Mouse (Mus musculus) heart, embryonic 16.5 days (tissue): ENCODE data around the gene Srp68. TPM values are rescaled to one million over a fixed set of nuclear protein-coding genes. Genes with fewer than 3 reads are reported as not detected.

Experiments
- ATAC-seq: fragments of 200-750 bp; cut with Nextera tagmentation; replicated peaks from 2 replicates; pipeline ENCODE4 v1.8.0; 2017; ENCODE audit warnings: moderate number of reproducible peaks; ENCODE audit not compliant: insufficient read depth, low FRiP score; ENCODE audit errors: extremely low read depth
- H3K27ac ChIP-seq: fragments of 300-500 bp; sonication (generic); 2 replicates; pipeline ENCODE4 v1.5.1; 2014; ENCODE audit warnings: mild to moderate bottlenecking, low read length, control low read depth, moderate library complexity
- H3K27me3 ChIP-seq: fragments of 300-500 bp; sonication (generic); 2 replicates; pipeline ENCODE4 v1.6.1; 2014; ENCODE audit warnings: low read length, mixed read lengths; ENCODE audit not compliant: control insufficient read depth, insufficient read depth
- H3K36me3 ChIP-seq: fragments of 300-500 bp; sonication (generic); 2 replicates; pipeline ENCODE4 v1.6.1; 2014; ENCODE audit not compliant: control insufficient read depth, insufficient read depth
- H3K4me1 ChIP-seq: fragments of 300-500 bp; sonication (generic); 2 replicates; pipeline ENCODE4 v1.6.1; 2014; ENCODE audit warnings: low read length, mixed read lengths; ENCODE audit not compliant: control insufficient read depth, insufficient read depth
- H3K4me2 ChIP-seq: fragments of 300-500 bp; sonication (generic); 2 replicates; pipeline ENCODE4 v1.6.1; 2014; ENCODE audit warnings: low read depth, mild to moderate bottlenecking, control low read depth, low read length
- H3K4me3 ChIP-seq: fragments of 300-500 bp; sonication (generic); 2 replicates; pipeline ENCODE4 v1.5.1; 2014; ENCODE audit warnings: mild to moderate bottlenecking, control low read depth, low read length
- H3K9ac ChIP-seq: fragments of 300-500 bp; sonication (generic); 2 replicates; pipeline ENCODE4 v1.6.1; 2014; ENCODE audit warnings: low read length, control low read depth
- H3K9me3 ChIP-seq: fragments of 300-500 bp; sonication (generic); replicated peaks from 2 replicates; pipeline ENCODE4 v1.6.1; 2016; ENCODE audit warnings: low read length; ENCODE audit not compliant: control insufficient read depth
- WGBS: fragments of 180-500 bp; shearing (Covaris S2); extraction: QIAGEN DNeasy Blood & Tissue Kit; methylation state at CpG from one replicate; pipeline ENCODE4 v1.1.7; 2014; 5-methylcytosine and 5-hydroxymethylcytosine counted together
- polyA plus RNA-seq: library from polyadenylated mRNA; unstranded; fragments of >200 nt; fragmentation: Nextera tagmentation; extraction: Ambion mirVana; gene quantifications from 2 replicates; pipeline ENCODE4 v1.2.1, GENCODE M21; 2015

Gene Srp68
- polyA plus RNA-seq, 1 experiment from 2014 or later, result 72.3 TPM

DNA sequence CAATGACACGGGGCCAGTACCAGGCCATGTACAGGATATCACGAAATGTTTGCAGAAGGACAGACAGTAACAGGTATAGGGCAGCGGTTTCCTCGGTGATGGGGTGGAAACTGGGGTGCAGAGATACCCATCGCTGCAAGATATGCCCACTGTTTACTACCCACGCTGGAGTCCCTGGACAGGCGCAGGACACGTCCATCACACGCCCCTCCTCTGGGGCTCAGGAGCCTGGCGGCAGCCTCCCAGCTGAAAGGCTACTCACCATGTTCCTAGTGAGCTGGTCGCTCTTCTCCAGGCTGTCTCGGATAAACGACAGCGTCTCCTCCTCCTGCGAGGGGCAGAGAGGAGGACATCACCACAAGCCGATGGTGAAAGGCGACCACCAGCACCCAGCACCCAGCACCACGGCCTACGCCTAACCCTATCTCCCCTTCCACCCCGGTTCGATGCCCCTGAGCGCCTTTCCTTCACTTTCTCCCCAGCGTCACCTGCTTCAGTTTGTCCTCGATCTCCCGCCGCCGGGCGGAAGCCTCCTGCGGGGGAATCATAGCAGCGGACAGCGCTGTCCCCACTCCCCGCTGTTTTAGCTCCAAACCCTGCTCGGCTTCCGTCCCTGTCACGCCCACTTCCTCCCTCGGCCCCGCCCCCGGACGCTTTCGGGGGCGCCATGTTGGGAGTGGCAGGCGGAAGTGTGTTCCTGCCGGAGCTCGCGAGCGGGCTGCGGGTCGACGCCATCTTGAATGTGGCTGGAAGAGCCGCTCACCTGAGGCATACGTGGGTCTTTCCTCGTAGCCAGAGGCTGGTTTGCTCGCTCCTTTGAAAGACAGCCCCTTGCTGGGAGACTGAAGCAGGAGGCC, 32.3 kb upstream of the Srp68 start:
- H3K4me2 ChIP-seq, result peak overlapping the region; percentile 95
- peak overlapping the region; percentile 85 for H3K9ac ChIP-seq
- H3K4me3 ChIP-seq, result peak overlapping the region; percentile 77
- H3K27me3 ChIP-seq, result no peaks in the 10 kb centered on the region
- 0 out of 2 replicates have a peak, but pooled peaks cover 3% of the 10 kb centered on the region for H3K9me3 ChIP-seq
- H3K36me3 ChIP-seq, result peaks cover 32% of the 10 kb centered on the region
- 1% methylated on average over 53 of the region's 53 CpGs for WGBS
- peaks cover 8% of the 10 kb centered on the region for H3K4me1 ChIP-seq
- peak overlapping the region; percentile 47; the same call in 1 of the 2 replicates for H3K27ac ChIP-seq
- ATAC-seq, result peak; percentile 94

DNA sequence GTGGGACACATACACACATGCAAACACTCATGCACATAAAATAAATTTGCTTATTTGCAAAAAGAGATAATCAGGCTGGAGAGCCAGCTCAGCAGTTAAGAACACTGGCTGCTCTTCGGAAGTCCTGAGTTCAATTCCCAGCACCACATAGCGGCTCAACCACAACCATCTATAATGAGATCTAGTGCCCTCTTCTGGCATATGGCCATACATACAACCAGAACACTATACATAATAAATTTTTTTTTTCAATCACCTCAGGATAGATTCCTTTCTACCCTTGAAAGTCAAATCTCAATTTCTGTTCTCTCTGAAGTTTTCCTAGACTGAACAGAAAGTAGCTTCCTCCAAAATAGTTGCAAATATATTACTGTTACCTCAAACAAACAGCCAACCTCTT, 31.4 kb upstream of the Srp68 start:
- ATAC-seq, result no peak
- H3K4me3 ChIP-seq, result peak overlapping the region; percentile 77
- H3K9ac ChIP-seq, result no peak overlapping the region
- H3K27ac ChIP-seq, result no peak overlapping the region
- peak overlapping the region; percentile 95 for H3K4me2 ChIP-seq
- peaks cover 8% of the 10 kb centered on the region for H3K4me1 ChIP-seq
- WGBS, result 94% methylated on average over 2 of the region's 2 CpGs
- H3K36me3 ChIP-seq, result peaks cover 41% of the 10 kb centered on the region
- no peaks in the 10 kb centered on the region for H3K27me3 ChIP-seq
- H3K9me3 ChIP-seq, result 0 out of 2 replicates have a peak, but pooled peaks cover 3% of the 10 kb centered on the region

DNA sequence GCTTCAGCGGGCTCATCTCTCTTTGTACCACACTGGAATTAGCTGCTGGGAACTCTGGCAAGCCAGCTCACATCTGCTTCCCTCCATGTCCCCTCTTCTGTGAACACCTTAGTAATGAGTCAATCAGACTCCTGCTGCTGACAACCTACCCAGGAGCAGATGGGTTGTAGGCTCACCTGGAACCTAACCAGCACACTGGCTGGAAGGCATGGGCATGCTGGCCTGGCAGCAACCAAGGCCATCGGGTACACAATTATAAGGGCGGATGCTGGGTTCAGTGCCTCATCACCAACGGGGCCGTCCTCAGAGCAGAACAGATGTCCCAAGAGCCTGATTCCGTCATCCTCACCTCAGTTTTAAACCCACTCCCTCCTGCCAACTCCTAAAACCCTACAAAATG, 24.6 kb upstream of the Srp68 start:
- ATAC-seq, result no peak
- no peaks in the 10 kb centered on the region for H3K9me3 ChIP-seq
- no peak overlapping the region for H3K27ac ChIP-seq
- H3K9ac ChIP-seq, result no peak overlapping the region
- 92% methylated on average over 6 of the region's 6 CpGs for WGBS
- H3K27me3 ChIP-seq, result no peaks in the 10 kb centered on the region
- no peaks in the 10 kb centered on the region for H3K4me1 ChIP-seq
- no peak overlapping the region for H3K4me3 ChIP-seq
- H3K4me2 ChIP-seq, result no peak overlapping the region
- H3K36me3 ChIP-seq, result peaks cover 36% of the 10 kb centered on the region

DNA sequence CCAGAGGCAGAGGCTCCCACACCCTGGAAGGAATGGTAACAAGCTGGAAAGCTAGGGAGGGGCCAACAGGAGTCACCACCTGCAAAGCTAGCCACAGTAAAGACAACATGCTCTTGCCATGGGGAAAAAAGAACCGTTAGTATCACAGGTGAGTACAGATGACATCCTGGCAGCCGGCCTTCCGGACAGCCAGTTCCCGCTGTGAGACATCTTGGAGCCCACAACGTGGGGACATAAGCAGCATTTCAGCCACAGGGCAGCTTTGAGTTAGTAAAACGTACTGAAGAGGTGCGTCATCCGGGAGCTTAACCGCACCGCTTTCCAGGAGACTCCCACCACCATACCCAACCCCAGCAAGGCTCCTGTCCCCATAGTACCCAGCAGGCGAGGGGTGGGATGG, 24.2 kb upstream of the Srp68 start:
- H3K27ac ChIP-seq, result no peak overlapping the region
- no peaks in the 10 kb centered on the region for H3K4me1 ChIP-seq
- no peak for ATAC-seq
- peaks cover 32% of the 10 kb centered on the region for H3K36me3 ChIP-seq
- WGBS, result 90% methylated on average over 11 of the region's 11 CpGs
- H3K9ac ChIP-seq, result no peak overlapping the region
- H3K27me3 ChIP-seq, result no peaks in the 10 kb centered on the region
- H3K9me3 ChIP-seq, result no peaks in the 10 kb centered on the region
- no peak overlapping the region for H3K4me3 ChIP-seq
- H3K4me2 ChIP-seq, result no peak overlapping the region

DNA sequence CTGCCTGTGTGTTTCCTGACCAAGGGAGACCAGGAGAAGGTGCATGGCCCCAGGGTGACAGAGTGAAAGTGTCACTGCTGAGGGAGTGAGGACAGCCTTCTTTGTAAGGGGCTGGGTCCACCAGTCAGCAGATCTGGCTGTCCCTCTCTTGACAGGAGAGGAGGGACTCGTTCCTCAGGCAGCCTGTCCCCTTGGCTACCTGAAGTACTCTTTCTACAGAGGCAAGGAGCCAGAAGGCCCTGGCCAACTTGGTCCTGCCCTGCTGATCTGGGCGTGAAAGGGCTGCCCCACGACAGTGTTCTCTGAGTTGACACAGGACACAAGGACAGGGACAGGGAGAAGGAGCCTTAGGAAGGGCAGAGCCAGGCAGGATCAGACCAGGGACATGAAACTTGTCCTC, 23.0 kb upstream of the Srp68 start:
- no peaks in the 10 kb centered on the region for H3K4me1 ChIP-seq
- ATAC-seq, result no peak
- H3K36me3 ChIP-seq, result peaks cover 25% of the 10 kb centered on the region

DNA sequence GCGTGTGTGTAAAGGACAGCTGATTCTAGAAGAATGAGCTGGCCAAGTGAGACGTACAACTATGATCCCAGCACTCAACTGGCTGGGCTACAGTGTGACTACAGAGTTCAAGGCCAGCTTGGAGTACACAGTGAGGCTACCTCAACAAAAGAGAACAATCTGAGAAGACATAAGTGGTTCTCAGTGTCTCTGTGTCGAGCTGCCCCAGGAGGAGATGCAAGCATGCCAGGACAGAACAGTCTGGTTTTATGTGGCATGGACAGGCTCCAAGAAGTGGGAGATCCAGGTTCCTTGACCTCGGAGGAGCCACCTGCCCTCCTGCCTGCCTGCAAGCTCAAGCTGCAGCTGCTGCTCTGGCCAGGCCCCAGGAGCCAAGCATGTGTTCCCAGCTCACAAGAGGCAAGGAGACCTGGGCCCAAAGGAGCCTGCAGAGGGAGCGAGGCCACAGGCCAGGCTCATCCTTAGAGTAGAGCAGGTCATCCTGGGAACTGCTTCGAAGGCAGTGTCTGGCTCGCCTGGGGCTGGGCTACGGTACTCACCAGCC, 22.2 kb upstream of the Srp68 start:
- no peak for ATAC-seq

More for the DNA sequence above, 23.0 kb upstream of the Srp68 start:
- WGBS, result 45% methylated on average over 3 of the region's 3 CpGs
- Histone ChIP-seq H3K9ac (no peak overlapping the region), H3K4me3 (no peak overlapping the region), H3K9me3 (no peaks in the 10 kb centered on the region), H3K27me3 (no peaks in the 10 kb centered on the region), H3K4me2 (no peak overlapping the region), H3K27ac (no peak overlapping the region)

DNA sequence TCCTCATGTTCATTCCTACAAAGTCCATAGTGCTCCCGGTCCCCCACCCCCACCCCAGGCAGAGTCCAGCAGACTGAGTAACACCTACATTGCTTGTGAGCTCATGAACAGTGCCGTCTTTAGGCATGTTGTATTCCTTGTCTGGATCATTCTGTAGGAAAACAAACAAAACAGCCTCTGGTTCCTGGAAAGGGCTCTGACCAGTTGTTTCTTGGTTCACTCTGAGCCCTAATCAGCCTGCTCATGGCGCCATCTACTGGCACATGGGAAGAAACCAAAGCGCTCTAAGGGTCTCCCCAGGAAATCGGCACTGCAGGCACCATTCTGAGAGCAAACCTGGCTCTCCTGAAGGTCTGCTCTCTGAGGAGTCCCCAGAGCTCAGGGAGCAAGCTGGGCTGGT, 20.3 kb upstream of the Srp68 start:
- Histone ChIP-seq H3K9ac (no peak overlapping the region), H3K27ac (no peak overlapping the region), H3K36me3 (peaks cover 15% of the 10 kb centered on the region), H3K4me2 (no peak overlapping the region), H3K9me3 (no peaks in the 10 kb centered on the region), H3K4me3 (no peak overlapping the region), H3K4me1 (peaks cover 4% of the 10 kb centered on the region; the same call in 1 of the 2 replicates), H3K27me3 (no peaks in the 10 kb centered on the region)
- 0 out of 2 replicates have a peak, but pooled peaks have one; percentile 49 for ATAC-seq
- WGBS, result 40% methylated on average over 5 of the region's 5 CpGs

More for the DNA sequence above, 22.2 kb upstream of the Srp68 start:
- Histone ChIP-seq H3K4me3 (no peak overlapping the region), H3K27ac (no peak overlapping the region), H3K36me3 (peaks cover 21% of the 10 kb centered on the region), H3K9me3 (no peaks in the 10 kb centered on the region), H3K4me2 (no peak overlapping the region), H3K4me1 (no peaks in the 10 kb centered on the region), H3K27me3 (no peaks in the 10 kb centered on the region), H3K9ac (no peak overlapping the region)
- 87% methylated on average over 8 of the region's 8 CpGs for WGBS

DNA sequence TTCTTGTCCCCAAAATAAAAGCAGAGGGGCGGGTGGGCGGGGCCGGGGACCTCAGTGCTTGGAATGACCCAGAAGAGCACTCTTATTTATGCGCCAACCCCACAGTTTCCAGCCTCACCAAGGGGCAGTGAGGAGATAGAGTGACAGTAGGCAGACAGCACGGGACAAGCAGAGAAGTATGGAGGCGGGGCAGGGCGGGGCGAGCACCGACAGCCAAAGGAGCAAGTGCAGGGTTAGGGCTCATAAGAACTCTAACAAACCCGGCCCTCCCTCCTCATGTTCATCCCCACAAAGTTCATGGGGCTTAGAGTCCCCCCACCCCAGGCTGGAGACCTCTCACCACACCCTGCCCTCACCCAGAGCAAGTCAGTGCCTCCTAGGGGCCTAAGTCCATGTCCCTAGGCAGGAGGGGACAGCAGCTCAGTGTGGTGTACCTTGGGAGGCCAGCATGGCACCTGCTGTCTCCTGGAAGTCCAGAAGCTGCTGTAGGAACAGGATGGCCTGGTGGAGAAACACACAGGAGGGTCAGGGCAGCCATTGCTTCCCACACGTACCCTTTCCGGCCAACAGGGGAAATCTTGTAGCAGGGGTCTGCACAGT, 19.6 kb upstream of the Srp68 start:
- Histone ChIP-seq H3K27ac (no peak overlapping the region), H3K9me3 (no peaks in the 10 kb centered on the region), H3K4me2 (no peak overlapping the region), H3K9ac (no peak overlapping the region), H3K4me1 (peaks cover 4% of the 10 kb centered on the region; the same call in 1 of the 2 replicates), H3K36me3 (peaks cover 16% of the 10 kb centered on the region), H3K4me3 (no peak overlapping the region), H3K27me3 (no peaks in the 10 kb centered on the region)
- no peak for ATAC-seq
- 85% methylated on average over 12 of the region's 12 CpGs for WGBS

DNA sequence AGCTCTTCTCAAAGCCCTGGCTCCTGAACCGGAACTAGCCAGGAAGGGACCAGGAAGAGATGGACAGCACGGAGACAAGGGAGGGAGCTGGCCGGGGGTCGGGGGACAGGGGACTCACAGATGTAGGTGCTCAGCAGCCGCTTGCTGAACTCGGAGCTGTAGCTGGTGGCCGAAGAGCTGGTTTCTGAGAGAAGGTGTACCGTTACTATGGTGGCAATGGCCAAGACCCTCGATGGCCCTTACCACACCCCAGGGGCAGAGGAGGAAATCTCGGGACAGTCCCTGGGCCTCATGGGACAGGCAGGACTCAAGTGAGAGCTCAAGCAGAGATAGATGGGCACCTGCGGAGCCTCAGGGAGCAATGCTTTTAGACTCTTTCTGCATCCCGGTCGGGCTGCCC, 18.4 kb upstream of the Srp68 start:
- no peak overlapping the region for H3K4me2 ChIP-seq
- no peak overlapping the region for H3K4me3 ChIP-seq
- H3K36me3 ChIP-seq, result peaks cover 18% of the 10 kb centered on the region
- ATAC-seq, result no peak
- no peak overlapping the region for H3K9ac ChIP-seq
- peaks cover 4% of the 10 kb centered on the region; the same call in 1 of the 2 replicates for H3K4me1 ChIP-seq
- no peaks in the 10 kb centered on the region for H3K9me3 ChIP-seq
- 90% methylated on average over 13 of the region's 13 CpGs for WGBS
- no peaks in the 10 kb centered on the region for H3K27me3 ChIP-seq
- no peak overlapping the region for H3K27ac ChIP-seq
